Mouse (Mus musculus): ENCODE measurements around the gene Arf3.
"Not testable (repeated sequence)": the region's sequence is repeated elsewhere in the genome, so short reads cannot be mapped to it uniquely, and the experiment has no call there.

Gene Arf3

DNA sequence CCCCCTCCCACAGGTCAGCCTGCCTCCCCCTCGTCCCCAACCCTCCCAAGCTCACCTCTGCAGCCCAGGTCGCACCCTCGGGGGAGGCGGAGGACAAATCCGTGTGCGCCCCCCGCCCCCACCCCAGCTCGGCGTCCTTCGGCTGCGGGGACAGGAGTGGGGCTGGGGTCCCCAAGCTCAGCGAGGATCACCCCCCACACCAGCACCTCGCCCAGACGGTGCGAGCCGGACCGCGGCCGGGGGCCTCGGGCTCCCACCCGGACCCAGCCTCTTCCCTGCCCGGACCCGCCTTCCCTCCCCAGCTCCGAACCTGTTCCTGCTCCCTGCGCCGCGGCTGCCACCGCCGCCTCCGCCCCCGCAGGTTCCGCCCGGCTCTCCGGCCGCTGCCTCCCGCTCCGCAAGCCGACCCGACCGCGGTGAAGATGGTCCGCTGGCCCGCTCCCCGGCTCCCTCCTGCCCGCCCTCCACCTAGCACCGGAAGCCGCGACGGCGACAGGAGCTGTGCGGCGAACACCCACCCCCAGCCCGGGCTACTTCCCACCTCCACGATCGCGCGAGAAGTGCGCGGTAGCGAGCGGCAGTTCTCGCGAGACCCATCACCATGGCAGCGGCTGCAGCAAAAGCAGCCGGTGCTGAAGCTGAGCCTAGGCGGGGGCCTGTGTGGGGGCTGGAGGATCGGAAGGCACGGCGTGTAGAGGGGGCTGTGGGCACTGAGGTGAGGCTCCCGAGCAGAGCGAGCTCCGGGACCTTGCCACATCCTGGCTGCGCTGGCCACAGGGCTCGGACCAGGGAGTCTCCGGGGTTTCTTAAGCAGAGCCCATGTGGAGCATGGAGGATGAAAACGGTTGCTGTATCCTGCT lies at the start of gene Arf3:
Arf3 (minus strand) TSS at position 545 of the 860 bp plus-strand sequence.
- DNase-seq (ENCODE audit: extremely low spot score), result peak; percentile 96

DNA sequence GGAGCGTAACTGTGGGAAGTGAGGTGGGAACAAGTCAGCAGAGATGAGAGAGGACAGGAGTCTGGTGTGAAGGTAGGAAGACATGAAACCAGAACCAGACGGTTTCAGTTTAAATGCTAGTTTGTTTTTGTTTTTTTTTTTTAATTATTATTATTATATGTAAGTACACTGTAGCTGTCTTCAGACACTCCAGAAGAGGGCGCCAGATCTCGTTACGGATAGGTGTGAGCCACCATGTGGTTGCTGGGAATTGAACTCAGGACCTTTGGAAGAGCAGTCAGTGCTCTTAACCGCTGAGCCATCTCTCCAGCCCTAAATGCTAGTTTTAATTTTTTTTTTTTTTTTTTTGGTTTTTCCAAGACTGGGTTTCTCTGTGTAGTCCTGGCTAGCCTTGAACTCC lies 47.2 kb upstream of the Arf3 start:
- not testable (repeated sequence) for DNase-seq (ENCODE audit: extremely low spot score)

DNA sequence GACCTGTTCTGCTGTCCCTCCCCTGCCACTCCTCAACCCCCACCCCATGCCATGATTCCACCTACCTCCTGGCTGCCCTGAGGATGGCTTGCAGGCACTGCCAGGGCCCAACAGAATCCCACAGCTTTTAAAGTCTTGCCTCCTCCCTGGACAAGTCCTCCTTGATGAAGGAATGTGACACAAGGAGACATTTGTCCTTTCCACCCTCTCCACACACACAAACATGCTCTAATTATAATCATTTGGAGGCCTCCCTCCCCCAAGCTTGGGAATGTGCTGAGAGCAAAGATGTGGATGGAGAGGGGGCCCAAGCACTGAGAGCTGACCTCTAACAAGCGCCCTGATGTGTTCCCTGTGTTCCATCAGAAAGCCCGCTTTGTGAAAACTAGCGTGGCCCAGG lies 46.4 kb upstream of the Arf3 start, which contains the start of gene Ddn:
Ddn (minus strand) TSS at position 101 of the 400 bp plus-strand sequence.
- DNase-seq (ENCODE audit: extremely low spot score), result no peak

DNA sequence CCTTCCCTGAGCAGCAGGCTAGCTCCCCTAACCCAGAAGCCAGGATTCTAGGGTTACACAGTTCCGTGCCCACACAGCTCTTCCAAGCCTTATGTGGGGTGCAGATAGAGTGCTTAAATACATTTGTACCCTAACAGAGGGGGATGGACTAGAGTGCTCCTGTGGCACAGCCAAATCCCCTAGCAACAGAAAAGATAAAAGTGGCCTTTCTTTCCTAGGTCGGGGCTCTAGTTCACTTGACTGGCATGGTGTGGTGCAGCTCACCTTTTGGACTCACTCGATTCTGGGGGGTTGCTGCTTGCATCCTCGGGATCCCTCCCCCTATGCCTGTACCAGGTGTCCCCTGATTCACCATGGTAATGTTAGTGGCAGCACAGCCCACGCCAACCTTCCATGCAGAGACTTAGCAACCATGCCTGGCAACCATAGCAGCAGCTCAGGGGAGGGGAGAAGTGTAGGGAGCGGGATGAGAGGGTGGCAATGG lies 45.7 kb upstream of the Arf3 start:
- no peak for DNase-seq (ENCODE audit: extremely low spot score)

- no peak for DNase-seq (ENCODE audit: extremely low spot score)
These were observed 45.1 kb upstream of the Arf3 start for GRCm38 (mm10) chr15:98807895-98808650.

DNA sequence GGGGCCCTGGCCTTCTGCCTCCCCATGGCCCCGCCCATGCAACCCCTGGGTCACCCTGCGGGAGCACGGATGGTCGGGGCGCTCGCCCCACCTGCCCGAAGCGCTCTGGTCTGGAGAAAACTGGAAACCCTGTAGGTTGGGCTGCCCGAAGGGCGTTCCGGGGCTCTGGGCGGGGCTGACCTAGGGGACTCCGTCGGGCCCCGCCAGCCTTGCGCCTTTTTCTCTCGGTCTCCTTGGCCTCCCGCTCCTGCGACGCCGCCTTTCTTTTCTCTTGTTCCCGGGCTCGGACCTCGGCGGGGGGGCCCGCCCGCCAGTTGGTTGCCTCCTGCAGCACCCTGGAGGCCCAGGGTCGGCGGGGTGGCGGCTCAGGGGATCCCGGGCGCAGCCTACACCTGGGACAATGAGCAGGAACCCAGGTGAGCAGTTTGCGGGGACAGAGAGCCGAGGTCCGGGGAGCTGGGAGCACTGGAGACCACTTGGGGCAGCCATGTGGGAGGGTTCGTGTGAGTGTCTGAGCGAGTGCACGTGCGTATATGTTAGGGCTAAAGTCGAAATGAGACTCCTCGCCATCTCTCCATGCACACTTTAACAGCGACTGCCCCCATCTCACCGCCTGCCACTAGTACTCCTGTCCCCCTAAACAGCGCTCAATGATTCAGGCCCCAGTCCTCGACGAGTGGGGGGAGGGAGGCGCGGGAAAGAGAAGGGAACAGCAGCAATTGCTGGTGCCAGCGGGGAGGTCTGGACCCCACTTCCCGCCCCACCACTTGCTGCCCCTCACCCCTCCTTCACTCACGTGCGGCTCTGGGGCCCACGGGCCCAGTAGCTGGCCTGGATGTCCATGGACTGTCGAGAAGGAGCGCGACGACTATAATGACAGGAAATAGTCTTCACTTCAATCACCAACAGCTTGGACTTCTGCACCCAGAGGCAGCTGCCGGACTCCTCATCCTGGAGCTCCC lies 44.1 kb upstream of the Arf3 start:
- peak; percentile 53 for DNase-seq (ENCODE audit: extremely low spot score)

- DNase-seq (ENCODE audit: extremely low spot score), result no peak
These were observed 43.2 kb upstream of the Arf3 start for GRCm38 (mm10) chr15:98806071-98806808.

GRCm38 (mm10) chr15:98805324-98806040 lies 42.5 kb upstream of the Arf3 start:
- peak; percentile 79 for DNase-seq (ENCODE audit: extremely low spot score)

DNA sequence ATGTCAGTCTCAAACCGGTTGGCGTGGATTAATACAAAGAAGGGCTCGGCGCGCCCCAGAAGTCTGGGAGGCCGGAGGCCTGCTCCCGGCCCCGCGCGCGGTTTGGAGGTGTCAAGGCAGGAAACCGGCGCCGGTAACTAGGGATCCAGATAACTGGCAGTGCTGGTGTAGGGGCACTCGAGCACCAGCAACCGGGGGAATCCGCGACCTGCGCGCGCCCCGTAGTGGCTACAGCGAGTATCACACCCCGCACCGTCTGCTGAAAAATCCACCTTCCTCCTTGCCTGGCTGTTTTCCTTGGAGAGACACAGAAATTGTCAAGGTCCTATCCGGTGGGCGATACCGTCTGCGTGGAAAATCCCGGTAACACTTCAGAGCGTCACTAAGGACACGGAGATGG lies 41.0 kb upstream of the Arf3 start:
- peak; percentile 90 for DNase-seq (ENCODE audit: extremely low spot score)

GRCm38 (mm10) chr15:98802926-98803325 lies 39.9 kb upstream of the Arf3 start:
- DNase-seq (ENCODE audit: extremely low spot score), result no peak

GRCm38 (mm10) chr15:98799396-98799795 lies 36.4 kb upstream of the Arf3 start:
- DNase-seq (ENCODE audit: extremely low spot score), result peak; percentile 90

DNA sequence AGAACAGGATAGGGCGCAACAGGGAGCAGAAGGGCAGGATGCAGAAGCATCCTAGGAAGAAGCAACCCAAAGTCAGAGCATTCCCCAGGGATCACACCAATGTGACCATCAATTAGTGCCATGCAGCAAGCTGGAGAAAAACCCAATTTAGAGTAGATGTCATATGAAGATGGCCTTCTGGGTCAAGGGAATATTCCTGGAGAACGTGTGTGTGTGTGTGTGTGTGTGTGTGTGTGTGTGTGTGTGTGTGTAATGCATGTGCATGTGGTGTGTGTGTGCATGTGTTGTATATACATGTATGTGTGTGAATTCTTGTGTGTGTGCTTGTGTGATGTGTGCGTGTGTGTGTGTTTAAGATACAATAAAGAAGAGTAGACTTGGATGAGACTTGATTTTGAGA lies 35.9 kb upstream of the Arf3 start:
- no peak for DNase-seq (ENCODE audit: extremely low spot score)

GRCm38 (mm10) chr15:98797835-98798492 lies 35.0 kb upstream of the Arf3 start:
- DNase-seq (ENCODE audit: extremely low spot score), result peak; percentile 88

GRCm38 (mm10) chr15:98796803-98797595 lies 34.0 kb upstream of the Arf3 start:
- no peak for DNase-seq (ENCODE audit: extremely low spot score)

- no peak for DNase-seq (ENCODE audit: extremely low spot score)
These were observed 30.2 kb upstream of the Arf3 start for GRCm38 (mm10) chr15:98793141-98793698.

DNA sequence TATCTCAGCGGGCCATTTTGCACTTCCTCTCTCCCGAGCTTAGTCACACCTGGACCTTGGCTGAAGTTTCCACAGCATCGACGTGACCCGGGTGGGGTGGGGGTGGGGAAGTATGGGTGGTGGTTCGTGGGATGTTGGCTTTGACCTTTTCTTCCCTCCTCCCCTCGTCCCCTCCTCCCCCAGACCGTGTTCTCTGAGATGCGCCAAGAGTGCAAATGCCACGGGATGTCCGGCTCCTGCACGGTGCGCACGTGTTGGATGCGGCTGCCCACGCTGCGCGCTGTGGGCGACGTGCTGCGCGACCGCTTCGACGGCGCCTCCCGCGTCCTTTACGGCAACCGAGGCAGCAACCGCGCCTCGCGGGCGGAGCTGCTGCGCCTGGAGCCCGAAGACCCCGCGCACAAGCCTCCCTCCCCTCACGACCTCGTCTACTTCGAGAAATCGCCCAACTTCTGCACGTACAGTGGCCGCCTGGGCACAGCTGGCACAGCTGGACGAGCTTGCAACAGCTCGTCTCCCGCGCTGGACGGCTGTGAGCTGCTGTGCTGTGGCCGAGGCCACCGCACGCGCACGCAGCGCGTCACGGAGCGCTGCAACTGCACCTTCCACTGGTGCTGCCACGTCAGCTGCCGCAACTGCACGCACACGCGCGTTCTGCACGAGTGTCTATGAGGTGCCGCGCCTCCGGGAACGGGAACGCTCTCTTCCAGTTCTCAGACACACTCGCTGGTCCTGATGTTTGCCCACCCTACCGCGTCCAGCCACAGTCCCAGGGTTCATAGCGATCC lies 29.4 kb upstream of the Arf3 start:
- no peak for DNase-seq (ENCODE audit: extremely low spot score)

DNA sequence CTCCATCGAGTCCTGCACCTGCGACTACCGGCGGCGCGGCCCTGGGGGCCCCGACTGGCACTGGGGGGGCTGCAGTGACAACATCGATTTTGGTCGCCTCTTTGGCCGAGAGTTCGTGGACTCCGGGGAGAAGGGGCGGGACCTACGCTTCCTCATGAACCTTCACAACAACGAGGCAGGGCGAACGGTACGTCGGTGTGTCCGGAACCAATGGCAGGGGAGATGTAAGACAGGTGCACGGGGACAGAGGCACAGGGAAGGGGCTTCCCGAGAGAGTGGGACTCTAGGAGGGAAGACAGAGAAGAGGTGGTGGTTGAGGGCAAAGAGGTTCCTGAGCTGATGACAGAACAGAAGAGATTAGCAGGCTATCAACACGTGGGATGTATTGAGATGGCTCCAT lies 28.8 kb upstream of the Arf3 start:
- DNase-seq (ENCODE audit: extremely low spot score), result no peak

DNA sequence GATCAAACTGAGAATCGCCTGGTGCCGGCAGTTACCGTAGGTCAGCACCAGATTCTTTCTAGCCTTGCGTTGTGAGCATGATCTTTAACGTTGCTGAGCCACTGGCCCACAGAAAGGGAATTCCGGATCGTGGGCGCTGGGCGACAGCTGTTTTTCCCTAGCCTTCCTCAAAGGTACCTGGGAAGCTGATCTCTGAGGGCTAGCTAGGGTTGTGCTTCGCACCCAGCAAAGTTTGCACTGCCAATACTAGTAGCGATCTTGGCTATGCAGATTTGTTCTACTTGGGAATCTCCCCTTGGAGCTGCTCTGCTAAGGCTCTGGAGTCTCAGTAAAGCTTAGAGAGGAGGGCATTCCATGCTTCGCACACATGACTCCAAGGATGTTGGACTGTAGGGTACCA lies 28.2 kb upstream of the Arf3 start:
- DNase-seq (ENCODE audit: extremely low spot score), result no peak
